Mouse (Mus musculus) stomach, postnatal 0 days (tissue): ENCODE results near the gene Bri3.

Source experiments
- CTCF ChIP-seq: IDR thresholded peaks from 2 replicates; pipeline ENCODE4 v1.5.1; 2016; ENCODE audit warnings: antibody characterized with exemption, low read depth, mild to moderate bottlenecking, moderate library complexity
- EP300 ChIP-seq: optimal IDR thresholded peaks from 2 replicates; pipeline ENCODE3; 2016; ENCODE audit warnings: antibody characterized with exemption

DNA sequence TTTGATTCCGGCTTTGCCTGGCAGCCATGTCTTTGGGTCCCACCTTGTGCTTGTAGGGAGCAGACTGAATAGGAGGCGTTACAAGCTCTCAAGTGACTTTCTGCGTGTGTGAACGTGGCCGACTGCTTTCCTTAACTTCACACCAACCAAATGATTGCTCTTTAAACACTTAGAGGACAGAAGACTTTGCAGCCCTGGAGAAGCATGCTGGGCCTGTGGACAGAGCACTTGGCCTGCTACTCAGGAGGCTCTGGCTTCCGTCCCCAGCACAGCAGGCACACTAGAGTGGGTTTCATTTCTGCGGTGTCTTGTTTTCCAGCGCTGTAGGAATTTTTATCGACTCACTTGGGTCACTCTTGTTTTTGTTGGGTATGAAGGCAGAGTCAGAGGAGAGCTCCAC lies 18.8 kb downstream of the Bri3 start:
- TF ChIP-seq CTCF = no peak
- no peak for TF ChIP-seq EP300
